Mouse (Mus musculus) liver, embryonic 14.5 days (tissue): ENCODE data around the gene Rassf5. TPM values are rescaled to one million over a fixed set of nuclear protein-coding genes. Genes with fewer than 3 reads are reported as not detected.
A peak's percentile ranks its signal among the peaks of the same experiment; 100 is the strongest.

ENCODE experiments used
- ATAC-seq: fragments of 200-750 bp; cut with Nextera tagmentation; 2 replicates; pipeline ENCODE4 v1.8.0; 2017; ENCODE audit warnings: moderate number of reproducible peaks, mild to moderate bottlenecking, moderate library complexity; ENCODE audit not compliant: insufficient read depth
- DNase-seq, 3 experiments: peaks; one replicate each; pipeline ENCODE4 v3.0.0-alpha.2; 2012 to 2013; ENCODE audit warnings: low read depth in 3 of 3, low spot score in 3 of 3
- H3K27ac ChIP-seq: fragments of 300-500 bp; sonication (generic); 2 replicates; pipeline ENCODE4 v1.5.1; 2014; ENCODE audit warnings: moderate library complexity, mild to moderate bottlenecking, control low read depth, inconsistent platforms
- H3K27me3 ChIP-seq: fragments of 300-500 bp; sonication (generic); 2 replicates; pipeline ENCODE4 v1.6.1; 2014; ENCODE audit warnings: mild to moderate bottlenecking, low read length, moderate library complexity; ENCODE audit not compliant: control insufficient read depth, insufficient read depth
- H3K36me3 ChIP-seq: fragments of 300-500 bp; sonication (generic); replicated peaks from 2 replicates; pipeline ENCODE4 v1.6.1; 2014; ENCODE audit warnings: low read depth; ENCODE audit not compliant: control insufficient read depth, insufficient read depth
- H3K4me1 ChIP-seq, 2 experiments: fragments of 200-500 bp in 1 of 2; fragments of 300-500 bp in 1 of 2; sonication (generic) in 1 of 2; replicated peaks; 2 replicates each; pipeline ENCODE4 v1.6.1; 2012 to 2014; ENCODE audit warnings: antibody characterized with exemption in 1 of 2, inconsistent platforms in 1 of 2, low read length in 1 of 2; ENCODE audit not compliant: control insufficient read depth in 2 of 2, insufficient read depth in 2 of 2
- H3K4me2 ChIP-seq: fragments of 300-500 bp; sonication (generic); 2 replicates; pipeline ENCODE4 v1.6.1; 2014; ENCODE audit warnings: low read depth, mild to moderate bottlenecking, control low read depth, moderate library complexity
- H3K4me3 ChIP-seq, 2 experiments: fragments of 200-500 bp in 1 of 2; fragments of 300-500 bp in 1 of 2; sonication (generic) in 1 of 2; 2 replicates each; pipeline ENCODE4 v1.5.1; 2012 to 2014; ENCODE audit warnings: low read depth in 2 of 2, low read length in 2 of 2, mild to moderate bottlenecking in 2 of 2, control low read depth in 1 of 2, inconsistent platforms in 1 of 2, moderate library complexity in 1 of 2; ENCODE audit not compliant: insufficient read depth in 1 of 2
- H3K9ac ChIP-seq: fragments of 300-500 bp; sonication (generic); replicated peaks from 2 replicates; pipeline ENCODE4 v1.6.1; 2014; ENCODE audit warnings: mild to moderate bottlenecking, control low read depth, moderate library complexity
- H3K9me3 ChIP-seq: fragments of 300-500 bp; sonication (generic); 2 replicates; pipeline ENCODE4 v1.6.1; 2016; ENCODE audit warnings: low read length, mixed read lengths; ENCODE audit not compliant: control insufficient read depth
- CTCF ChIP-seq: IDR thresholded peaks from 2 replicates; pipeline ENCODE4 v1.5.1; 2016; ENCODE audit warnings: antibody characterized with exemption, low read depth, control low read depth
- EP300 ChIP-seq: IDR thresholded peaks from 2 replicates; pipeline ENCODE4 v1.6.1; 2016; ENCODE audit warnings: antibody characterized with exemption, low read depth
- WGBS: fragments of 180-500 bp; shearing (Covaris S2); extraction: QIAGEN DNeasy Blood & Tissue Kit; methylation state at CpG from one replicate; pipeline ENCODE4 v1.1.7; 2014; ENCODE audit not compliant: insufficient replicate concordance; 5-methylcytosine and 5-hydroxymethylcytosine counted together
- polyA plus RNA-seq, 2 experiments: library from polyadenylated mRNA; depleted of rRNA in 1 of 2; stranded (reverse) in 1 of 2; unstranded in 1 of 2; fragments of >200 nt; fragmentation: Nextera tagmentation in 1 of 2; extraction: Ambion mirVana in 1 of 2; gene quantifications; 2 replicates each; pipeline versions ENCODE4 v1.2.1 to v1.2.3; 2012 to 2014

Gene Rassf5
- polyA plus RNA-seq (2012; rRNA removed) (2.1 TPM in 2 replicates), polyA plus RNA-seq (2014; fragmentation: Nextera tagmentation; extraction: Ambion mirVana) (3.6 and 3.7 TPM in 2 replicates)

- under 1% methylated on average over 60 of the region's 60 CpGs for WGBS
- no peaks in the 10 kb centered on the region for H3K9me3 ChIP-seq
- H3K9ac ChIP-seq, result no peak within 1 kb of the TSS
- H3K27me3 ChIP-seq, result peaks cover 31% of the 10 kb centered on the region
- DNase-seq (peak in 1 of 3 experiments; percentile 1), ATAC-seq (peak; percentile 65)
- H3K4me2 ChIP-seq, result peak within 1 kb of the TSS; percentile 63
- no peaks in the 10 kb centered on the region for H3K36me3 ChIP-seq
- TF ChIP-seq CTCF (no peak), EP300 (no peak)
- H3K4me1 ChIP-seq, result peaks cover 0 to 3% of the 10 kb centered on the region in 2 experiments; a peak in 1 of 4 replicates
- H3K27ac ChIP-seq, result no peak within 1 kb of the TSS
- peak within 1 kb of the TSS; percentile 48 to 54 for H3K4me3 ChIP-seq
Observed at GRCm38 (mm10) chr1:131245089-131245856, at the start of gene Rassf5. Gene Rassf5 (minus strand): TSS chr1:131245258.

- H3K9ac ChIP-seq, result no peak overlapping the region
- H3K9me3 ChIP-seq, result no peaks in the 10 kb centered on the region
- H3K4me2 ChIP-seq, result no peak overlapping the region
- H3K4me1 ChIP-seq, result no peaks in the 10 kb centered on the region
- DNase-seq (no peak), ATAC-seq (no peak)
- H3K4me3 ChIP-seq, result no peak overlapping the region
- no peaks in the 10 kb centered on the region for H3K27me3 ChIP-seq
- 77% methylated on average over 2 of the region's 2 CpGs for WGBS
- TF ChIP-seq EP300, result no peak
- TF ChIP-seq CTCF, result no peak
- H3K27ac ChIP-seq, result no peak overlapping the region
- H3K36me3 ChIP-seq, result no peaks in the 10 kb centered on the region
Observed at GRCm38 (mm10) chr1:131293922-131294250, 48.8 kb upstream of the Rassf5 start.

GRCm38 (mm10) chr1:131293221-131293921 lies 48.3 kb upstream of the Rassf5 start:
- Histone ChIP-seq H3K27ac (no peak overlapping the region), H3K27me3 (no peaks in the 10 kb centered on the region), H3K4me3 (no peak overlapping the region), H3K36me3 (no peaks in the 10 kb centered on the region), H3K4me2 (no peak overlapping the region), H3K9me3 (no peaks in the 10 kb centered on the region), H3K4me1 (no peaks in the 10 kb centered on the region), H3K9ac (no peak overlapping the region)
- ATAC-seq (no peak), DNase-seq (no peak)
- WGBS, result 69% methylated on average over 4 of the region's 4 CpGs
- 0 out of 2 replicates have a peak, but pooled peaks have one; percentile 5 for TF ChIP-seq CTCF
- no peak for TF ChIP-seq EP300

- no peak overlapping the region for H3K4me2 ChIP-seq
- H3K36me3 ChIP-seq, result no peaks in the 10 kb centered on the region
- H3K4me1 ChIP-seq, result no peaks in the 10 kb centered on the region
- H3K9me3 ChIP-seq, result no peaks in the 10 kb centered on the region
- no peak overlapping the region for H3K4me3 ChIP-seq
- no peak overlapping the region for H3K9ac ChIP-seq
- TF ChIP-seq EP300 (no peak), CTCF (peak; percentile 72)
- WGBS, result 20% methylated on average over 2 of the region's 2 CpGs
- H3K27ac ChIP-seq, result no peak overlapping the region
- DNase-seq (peak in 1 of 3 experiments; percentile 35), ATAC-seq (no peak)
- no peaks in the 10 kb centered on the region for H3K27me3 ChIP-seq
Observed at GRCm38 (mm10) chr1:131290648-131291047, 45.6 kb upstream of the Rassf5 start.

- no peak for ATAC-seq
- no peak overlapping the region for H3K4me3 ChIP-seq
- no peak overlapping the region for H3K27ac ChIP-seq
- DNase-seq, result no peak
- no peak overlapping the region for H3K9ac ChIP-seq
- no peak overlapping the region for H3K4me2 ChIP-seq
- H3K27me3 ChIP-seq, result no peaks in the 10 kb centered on the region
- TF ChIP-seq EP300 (no peak), CTCF (no peak)
- 70% methylated on average over 6 of the region's 6 CpGs for WGBS
- H3K36me3 ChIP-seq, result no peaks in the 10 kb centered on the region
- H3K4me1 ChIP-seq, result no peaks in the 10 kb centered on the region
- no peaks in the 10 kb centered on the region for H3K9me3 ChIP-seq
Observed at GRCm38 (mm10) chr1:131288938-131289337, 43.9 kb upstream of the Rassf5 start.
